Mouse (Mus musculus) spleen, adult 2 months (tissue): ENCODE results near the gene Slc25a10.

ENCODE experiments used
- CTCF ChIP-seq: fragments of 200-500 bp; IDR thresholded peaks from 2 replicates; pipeline ENCODE4 v1.5.1; 2011; ENCODE audit warnings: mild to moderate bottlenecking, inconsistent platforms; ENCODE audit not compliant: insufficient read depth, insufficient read length, insufficient replicate concordance; ENCODE audit errors: extremely low read depth
- POLR2A ChIP-seq: fragments of 200-500 bp; IDR thresholded peaks from 2 replicates; pipeline ENCODE4 v1.6.1; 2011; ENCODE audit warnings: low read depth, low read length, inconsistent platforms

DNA sequence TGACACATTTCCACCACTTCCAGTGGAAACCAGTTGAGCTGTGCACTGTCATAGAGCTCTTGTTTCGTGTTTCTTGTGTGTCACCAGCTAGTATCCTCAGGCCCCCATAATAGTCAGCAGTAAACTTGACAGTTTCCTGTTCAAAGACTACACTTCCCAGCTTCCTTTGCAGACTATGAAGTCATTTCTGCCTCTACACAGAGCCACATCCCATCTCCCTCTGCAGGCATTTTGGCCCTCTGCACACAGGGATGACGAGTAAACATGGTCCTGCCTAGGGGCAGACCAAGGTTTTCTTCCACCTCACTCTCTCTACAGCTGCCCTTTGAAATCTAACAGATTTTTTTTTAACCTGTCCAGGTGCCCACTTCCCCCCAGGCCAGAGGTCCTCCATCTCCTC, 55.8 kb downstream of the Slc25a10 start:
- TF ChIP-seq CTCF (no peak), POLR2A (no peak)
